Mouse (Mus musculus) cerebral cortex, adult 2 months (tissue): Measurements from ENCODE around the gene Gm3336.

ENCODE experiments used
- WGBS: fragments of 180-500 bp; shearing (Covaris S2); methylation state at CpG from one replicate; pipeline ENCODE4 v1.1.7; 2018; 5-methylcytosine and 5-hydroxymethylcytosine counted together

Gm3336 gene

GRCm38 (mm10) chr8:70747211-70747890, 29.0 kb downstream of the Gm3336 start:
- 84% methylated on average over 18 of the region's 18 CpGs for WGBS

GRCm38 (mm10) chr8:70748246-70749096, 30.1 kb downstream of the Gm3336 start:
- 84% methylated on average over 23 of the region's 23 CpGs for WGBS

- WGBS = 91% methylated on average over 19 of the region's 19 CpGs
Observed at GRCm38 (mm10) chr8:70749097-70749674, 30.8 kb downstream of the Gm3336 start.

GRCm38 (mm10) chr8:70750128-70750680, 31.9 kb downstream of the Gm3336 start:
- WGBS = 62% methylated on average over 13 of the region's 13 CpGs

DNA sequence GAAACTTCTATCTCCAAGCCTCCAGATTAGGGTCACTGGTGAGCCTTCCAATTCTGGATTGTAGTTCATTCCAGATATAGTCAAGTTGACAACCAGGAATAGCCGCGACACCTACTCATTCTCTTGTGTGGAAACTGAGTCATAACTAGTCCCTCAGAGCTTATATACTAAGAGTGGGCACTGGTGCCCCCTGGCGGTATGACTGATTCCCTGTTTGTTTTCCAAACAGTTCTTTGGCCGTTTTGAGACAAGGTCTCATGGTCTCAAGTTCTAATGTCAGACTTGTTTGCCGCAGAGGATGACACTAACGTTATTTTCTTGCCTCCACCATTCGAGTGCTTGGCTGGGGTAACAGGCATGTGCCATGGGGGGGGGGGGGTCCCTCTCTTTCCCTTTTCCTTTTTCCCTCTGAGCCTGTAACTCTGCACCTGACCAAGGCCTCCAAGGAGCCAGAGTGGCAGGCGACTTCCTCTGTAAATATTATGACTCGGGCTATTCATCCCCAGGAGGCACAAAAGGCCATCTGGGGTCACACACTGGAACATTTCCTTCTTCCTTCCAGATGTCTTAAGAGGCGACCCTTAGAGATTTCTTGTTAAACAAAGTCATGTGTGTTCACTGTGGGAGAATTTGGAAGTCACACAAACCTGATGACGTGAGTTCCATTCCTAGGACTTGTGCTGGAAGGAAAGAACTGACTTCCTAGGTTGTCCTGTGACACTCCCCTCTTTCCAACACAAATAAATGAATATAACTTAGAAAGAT, 33.8 kb downstream of the Gm3336 start:
- WGBS = 22% methylated on average over 11 of the region's 11 CpGs

DNA sequence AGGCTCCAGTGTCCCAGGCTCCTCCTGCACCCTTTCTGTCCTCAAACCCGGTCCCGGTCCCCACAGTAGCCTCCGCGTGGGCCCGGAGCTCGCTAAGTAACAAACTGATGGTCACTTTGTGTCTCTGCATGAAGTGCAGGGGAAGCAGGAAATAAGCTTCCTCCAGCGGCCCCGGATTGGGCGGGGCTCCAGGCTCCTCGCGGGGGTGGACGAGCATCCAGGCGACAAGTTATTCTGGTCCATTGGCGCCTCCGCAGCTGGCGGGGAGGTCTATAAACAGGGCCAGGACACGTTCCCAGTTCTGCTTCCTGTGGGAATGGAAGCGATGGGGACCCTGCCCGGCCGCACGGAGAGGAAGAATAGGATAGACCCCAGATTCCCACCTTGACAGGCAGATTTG, 34.8 kb downstream of the Gm3336 start:
- WGBS = 8% methylated on average over 21 of the region's 21 CpGs

- WGBS = 8% methylated on average over 37 of the region's 37 CpGs
Observed at GRCm38 (mm10) chr8:70754043-70754870, 35.9 kb downstream of the Gm3336 start, which contains the start of gene Rab3a. Gene Rab3a, plus strand, starts transcription at chr8:70754679.

DNA sequence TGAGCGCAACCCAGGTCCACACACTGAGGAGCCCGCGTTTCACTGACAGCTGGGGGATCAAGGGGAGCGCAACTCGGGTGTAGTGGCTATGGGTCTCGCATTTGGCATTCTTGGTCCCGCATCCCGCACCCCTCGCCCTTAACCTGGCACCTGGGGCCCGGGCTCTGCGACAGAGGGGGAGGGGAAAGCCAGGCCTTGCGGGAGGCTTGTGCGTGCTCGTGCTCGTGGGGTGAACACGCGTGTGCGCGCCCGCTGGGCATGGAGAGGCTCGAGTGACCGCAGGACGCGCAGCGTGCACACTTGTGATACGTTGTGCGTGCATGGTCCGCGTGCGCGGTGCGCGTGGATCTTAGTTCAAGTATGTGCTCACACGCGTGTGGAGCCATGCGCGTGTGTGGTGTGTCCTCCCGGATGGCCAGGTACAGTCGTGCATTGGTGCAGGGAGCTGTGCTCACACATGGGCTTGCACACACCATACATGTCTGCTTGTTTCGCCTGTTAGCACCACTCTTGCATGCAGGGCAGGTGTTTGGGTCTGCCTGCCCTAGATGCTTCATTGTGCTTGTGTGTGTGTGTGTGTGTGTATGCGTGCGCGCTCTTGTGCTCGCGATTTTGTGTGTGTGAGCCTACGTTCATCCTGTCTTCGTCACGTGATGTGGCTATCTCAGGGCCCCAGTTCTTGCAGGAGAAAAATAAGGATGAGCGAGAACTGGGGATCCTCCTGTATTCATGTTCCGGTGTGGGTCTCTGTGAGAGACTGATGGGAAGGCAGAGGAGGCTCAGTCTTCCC, 36.7 kb downstream of the Gm3336 start:
- WGBS = 6% methylated on average over 50 of the region's 50 CpGs

GRCm38 (mm10) chr8:70755661-70756475, 37.5 kb downstream of the Gm3336 start:
- WGBS = 65% methylated on average over 24 of the region's 24 CpGs

DNA sequence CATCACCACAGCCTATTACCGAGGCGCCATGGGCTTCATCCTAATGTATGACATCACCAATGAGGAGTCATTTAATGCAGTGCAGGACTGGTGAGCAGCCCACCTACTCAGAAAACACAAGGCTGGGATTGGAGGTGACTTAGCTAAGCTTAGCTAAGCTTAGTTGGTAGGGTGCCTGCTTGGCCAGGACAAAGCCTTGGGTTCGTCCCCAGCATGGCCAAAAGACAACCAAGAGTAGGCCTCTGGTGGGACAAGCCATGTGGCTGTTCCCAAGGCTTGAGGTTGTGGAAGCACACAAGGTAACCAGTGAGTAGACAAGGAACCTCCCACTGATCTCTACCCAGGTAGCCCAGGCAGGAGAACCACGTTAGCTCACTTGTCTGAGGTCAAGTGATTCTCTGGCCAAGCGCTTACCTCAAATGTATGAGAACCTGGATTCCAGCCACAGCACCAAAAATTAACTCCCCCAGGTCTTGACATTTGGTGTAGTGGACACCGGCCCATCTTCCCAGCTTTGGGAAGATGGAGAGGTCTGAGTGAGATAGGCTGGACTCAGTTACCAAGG, 38.2 kb downstream of the Gm3336 start:
- WGBS = 87% methylated on average over 6 of the region's 6 CpGs

- 34% methylated on average over 22 of the region's 22 CpGs for WGBS
Observed at GRCm38 (mm10) chr8:70757523-70758307, 39.4 kb downstream of the Gm3336 start.

DNA sequence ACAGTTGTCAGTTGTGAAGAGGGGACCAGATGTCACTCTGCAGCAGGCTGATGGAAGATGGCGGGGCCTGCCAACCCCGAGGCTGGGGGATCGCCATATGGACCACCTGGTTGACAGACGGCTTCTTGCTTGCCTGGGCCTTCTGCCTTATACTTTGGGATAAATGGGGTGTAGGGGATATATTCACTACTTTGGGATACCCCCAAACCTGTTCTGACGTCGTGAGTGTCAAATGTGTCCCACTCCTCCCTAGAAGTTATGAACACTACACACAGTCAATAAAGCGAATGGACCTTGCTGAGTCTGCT, 39.9 kb downstream of the Gm3336 start:
- WGBS = 58% methylated on average over 7 of the region's 7 CpGs

DNA sequence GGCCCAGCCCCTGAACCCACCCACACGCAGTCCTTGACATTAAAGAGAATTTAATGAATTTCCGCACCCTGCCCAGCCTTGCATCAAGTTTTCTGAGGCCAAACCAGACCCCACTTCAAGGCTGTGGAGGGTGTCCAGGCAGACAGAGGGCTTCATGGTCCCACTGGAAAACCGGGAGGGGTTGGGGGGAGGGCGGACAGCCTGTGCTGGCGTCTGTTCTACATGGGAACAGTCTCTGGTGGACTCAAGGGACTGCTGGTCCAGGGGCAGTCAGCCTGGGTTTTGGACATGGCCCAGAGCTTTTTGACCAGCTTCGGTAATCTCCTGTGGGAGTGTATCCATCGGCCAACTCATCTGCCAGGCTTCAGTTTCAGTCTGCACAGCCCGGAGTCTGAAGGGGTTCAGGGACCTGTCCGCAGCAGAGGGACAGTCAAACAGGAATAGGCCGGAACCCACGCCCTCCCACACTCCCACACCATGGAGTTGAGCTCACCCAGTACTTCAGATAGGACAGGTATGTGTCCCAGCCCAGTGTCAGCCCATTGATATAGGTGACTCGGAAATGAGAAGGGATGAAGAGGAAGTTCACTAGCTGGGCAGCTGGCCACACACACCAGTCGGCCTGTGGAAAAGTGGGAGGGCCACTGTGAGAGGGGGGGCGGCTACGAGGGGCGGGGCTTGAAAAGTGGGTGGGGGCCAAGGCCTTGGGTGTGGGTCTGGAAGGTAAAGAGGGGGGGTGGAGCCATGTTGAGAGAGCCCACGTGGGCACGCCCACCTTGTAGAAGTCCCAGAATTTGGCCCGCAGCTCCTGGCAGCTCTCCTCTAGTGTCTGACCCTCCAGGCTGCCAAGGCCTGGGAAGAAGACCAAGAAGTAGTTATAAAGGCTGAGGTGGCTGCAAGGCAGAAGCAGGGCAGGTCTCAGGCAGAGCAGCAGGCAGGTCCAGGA, 40.5 kb downstream of the Gm3336 start:
- 45% methylated on average over 19 of the region's 19 CpGs for WGBS

DNA sequence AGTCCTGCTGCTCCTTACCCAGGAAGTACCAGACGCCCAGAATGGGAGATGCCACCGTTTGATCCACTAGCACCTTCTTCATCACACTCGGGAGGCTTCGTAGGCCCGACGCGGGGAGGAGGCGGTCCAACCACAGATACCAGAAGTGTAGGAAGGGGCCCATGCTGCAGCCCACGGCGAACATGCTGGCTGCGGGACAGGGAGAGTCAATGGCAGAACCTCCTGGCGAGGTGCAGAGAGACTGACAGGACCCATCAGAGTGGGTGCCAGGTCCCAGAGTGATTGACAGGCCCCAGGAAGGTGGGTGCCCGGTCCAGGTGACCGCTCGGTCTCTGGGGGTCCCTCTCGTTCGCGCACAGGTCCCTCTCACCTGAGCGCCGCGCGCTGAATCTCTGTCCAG, 42.0 kb downstream of the Gm3336 start:
- under 1% methylated on average over 22 of the region's 22 CpGs for WGBS

DNA sequence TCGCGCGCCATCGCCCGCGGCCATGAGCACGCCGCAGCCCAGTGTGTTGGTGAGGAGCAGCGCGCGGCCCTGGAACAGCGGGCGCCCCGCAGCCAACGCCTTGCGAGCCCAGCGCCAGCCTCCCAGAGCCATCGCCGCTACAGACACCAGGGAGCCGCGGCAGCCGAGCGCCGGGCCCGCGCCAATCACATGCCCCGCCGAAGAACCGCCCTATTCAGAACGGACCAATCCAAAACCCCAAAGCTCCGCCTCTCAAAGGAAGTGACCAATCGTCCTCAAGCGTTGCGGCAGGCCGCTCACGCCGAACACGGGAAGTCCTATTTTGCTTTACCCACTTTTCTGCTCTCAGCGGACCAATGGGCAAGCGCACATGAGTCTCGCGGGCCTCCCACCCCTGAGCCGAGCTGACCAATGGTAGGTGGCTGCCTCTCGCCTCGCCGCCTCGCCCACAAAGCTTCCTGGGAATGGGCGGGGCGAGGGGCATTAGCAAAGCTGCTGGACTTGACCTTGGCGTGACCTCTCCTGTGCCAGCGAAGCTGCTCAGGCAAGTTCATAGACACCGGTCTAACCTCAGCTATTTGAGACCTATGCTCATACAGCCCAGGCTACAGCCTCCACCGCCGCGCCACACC, 42.5 kb downstream of the Gm3336 start, which contains the start of gene Mpv17l2:
Gene Mpv17l2 (minus strand): TSS at position 172 of the 632 bp plus-strand sequence.
- WGBS = under 1% methylated on average over 55 of the region's 55 CpGs

- WGBS = 74% methylated on average over 1 of the region's 1 CpGs
Observed at GRCm38 (mm10) chr8:70762118-70762517, 43.8 kb downstream of the Gm3336 start.
